Mouse (Mus musculus): ENCODE results near the gene Cers1.

- no peak for TF ChIP-seq CTCF (IDR thresholded peaks at IDR 0.05)
- no peak for TF ChIP-seq POLR2A (IDR thresholded peaks at IDR 0.05; ENCODE audit: insufficient read depth, low read depth, low read length)
- no peak for TF ChIP-seq EP300 (IDR thresholded peaks at IDR 0.05; ENCODE audit: insufficient read depth, low read depth, low read length)
These were observed 1.2 kb downstream of the Cers1 start for GRCm38 (mm10) chr8:70316511-70317504.
